Mouse (Mus musculus) right cerebral cortex, adult 2 months (tissue): ENCODE results near the gene Scube1.

ENCODE experiments used
- DNase-seq, 2 experiments: peaks; one replicate each; pipeline ENCODE4 v3.0.0; 2021 to 2022; ENCODE audit warnings: low spot score in 2 of 2

Gene Scube1

DNA sequence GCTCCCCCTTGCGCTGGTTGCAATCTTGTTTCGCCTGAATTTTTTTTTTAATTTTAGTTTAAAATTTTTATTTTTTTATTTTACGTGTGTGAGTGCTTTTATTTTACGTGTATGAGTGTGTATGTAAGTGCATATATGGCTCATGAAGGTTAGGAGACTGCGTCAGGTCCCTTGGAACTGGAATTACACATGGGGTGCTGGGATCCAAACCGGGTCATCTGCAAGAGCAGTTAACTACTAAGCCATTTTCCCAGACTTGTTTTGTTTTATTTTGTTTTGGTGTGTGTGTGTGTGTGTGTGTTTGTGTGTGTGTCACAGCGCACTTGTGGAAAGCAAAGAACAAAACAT lies 129.5 kb downstream of the Scube1 start:
- DNase-seq: peak in 1 of 2 experiments; percentile 27

DNA sequence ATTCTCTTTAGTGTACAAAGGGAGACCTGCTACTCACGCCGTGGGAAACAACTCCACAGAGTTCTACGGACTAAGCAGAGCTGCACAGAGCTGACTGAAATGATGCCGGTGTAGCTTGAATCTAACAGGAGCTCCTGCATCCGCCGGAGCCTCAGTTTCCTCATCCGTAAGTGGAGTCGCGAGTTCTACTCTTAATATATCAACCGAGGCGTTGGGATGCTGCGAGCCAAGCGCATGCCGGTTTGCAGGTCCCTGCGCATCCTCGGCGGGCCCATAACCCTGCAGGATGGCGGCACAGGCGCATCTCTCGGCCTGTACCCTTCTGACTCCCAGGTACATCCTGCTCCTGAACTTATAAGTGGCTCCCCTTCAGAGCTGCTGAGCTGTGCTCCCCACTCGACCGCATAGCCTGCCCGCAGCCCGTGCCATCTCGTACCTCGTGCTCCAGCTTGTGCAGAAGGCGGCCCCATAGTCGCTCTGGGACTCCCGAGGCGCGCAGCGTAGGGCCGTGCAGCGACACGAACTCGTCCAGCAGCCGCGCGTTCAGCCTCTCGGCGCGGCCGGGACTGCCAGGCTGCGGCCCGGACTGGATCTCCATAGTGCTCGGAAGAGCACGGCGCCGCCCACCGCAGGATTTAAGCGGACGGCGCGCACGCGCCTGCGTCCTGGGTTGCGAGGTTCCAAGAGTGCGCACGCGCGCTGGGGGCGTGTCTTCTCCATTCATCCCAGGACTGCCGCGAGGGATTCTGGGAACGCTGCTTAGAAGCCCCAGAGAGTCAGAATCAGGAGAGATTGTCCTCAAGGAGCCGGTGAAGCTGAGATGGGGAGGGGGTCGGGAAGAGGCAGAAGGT lies 130.1 kb downstream of the Scube1 start, which contains the start of gene Ttll12:
Gene Ttll12 (minus strand): TSS at position 645 of the 851 bp plus-strand sequence.
- DNase-seq: peak; percentile 97 to 98

DNA sequence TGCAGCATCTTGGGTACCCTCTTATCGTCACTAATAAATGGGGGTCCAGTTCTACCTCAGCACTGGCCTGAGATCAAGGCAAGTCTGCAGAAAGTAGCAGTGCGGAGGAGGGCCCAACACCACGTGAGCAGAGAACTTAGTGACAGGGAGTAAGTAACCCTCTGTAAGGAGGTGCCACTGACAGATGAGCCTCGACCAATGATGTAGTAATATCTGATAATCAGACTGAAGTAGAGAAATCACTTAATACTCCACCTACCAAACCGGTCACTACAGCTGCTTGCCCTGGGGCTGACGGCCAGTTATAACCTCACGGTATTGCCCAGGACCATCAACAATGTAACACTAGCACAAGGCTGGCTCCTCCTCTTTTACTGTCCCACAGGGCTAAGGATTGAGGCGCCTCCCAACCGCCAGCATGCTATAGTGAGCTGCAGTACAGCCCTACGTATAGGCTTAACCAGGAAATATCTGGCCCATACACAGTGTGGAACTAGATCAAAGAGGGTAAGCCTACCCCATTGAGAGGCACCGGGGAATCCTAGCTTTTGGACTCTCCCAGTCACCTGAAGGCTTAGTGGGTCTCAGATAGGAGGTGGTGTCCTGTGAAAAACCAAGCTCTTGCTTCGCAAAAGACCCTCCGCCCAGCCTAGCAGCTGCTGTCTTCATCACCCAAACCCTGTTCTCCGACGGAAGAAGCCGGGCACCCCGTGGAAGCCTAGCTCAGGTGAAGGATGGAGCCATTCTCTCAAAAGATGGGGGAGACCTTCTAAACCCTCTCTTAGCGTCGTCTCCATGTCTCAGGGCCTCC lies 130.9 kb downstream of the Scube1 start:
- no peak for DNase-seq

DNA sequence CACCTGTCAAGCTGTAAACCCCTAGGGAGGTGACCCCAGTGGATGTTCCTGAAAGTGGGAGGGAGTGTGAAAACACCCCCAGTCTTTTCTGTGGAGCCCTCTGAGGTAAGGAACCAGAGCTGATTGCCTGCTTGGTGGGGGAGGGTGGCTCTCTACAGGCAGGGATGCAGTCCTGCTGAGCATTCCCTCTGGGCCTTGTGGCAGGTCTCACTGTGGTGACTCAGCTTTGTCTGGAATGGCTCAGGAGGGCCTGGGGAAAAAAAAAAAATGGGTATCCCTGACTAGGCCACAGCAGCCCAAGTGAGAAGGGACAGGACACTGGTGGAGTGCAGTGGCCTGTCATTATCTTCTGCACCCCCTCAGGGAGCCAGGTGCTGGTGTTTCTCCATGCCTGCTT lies 131.6 kb downstream of the Scube1 start:
- DNase-seq: no peak

DNA sequence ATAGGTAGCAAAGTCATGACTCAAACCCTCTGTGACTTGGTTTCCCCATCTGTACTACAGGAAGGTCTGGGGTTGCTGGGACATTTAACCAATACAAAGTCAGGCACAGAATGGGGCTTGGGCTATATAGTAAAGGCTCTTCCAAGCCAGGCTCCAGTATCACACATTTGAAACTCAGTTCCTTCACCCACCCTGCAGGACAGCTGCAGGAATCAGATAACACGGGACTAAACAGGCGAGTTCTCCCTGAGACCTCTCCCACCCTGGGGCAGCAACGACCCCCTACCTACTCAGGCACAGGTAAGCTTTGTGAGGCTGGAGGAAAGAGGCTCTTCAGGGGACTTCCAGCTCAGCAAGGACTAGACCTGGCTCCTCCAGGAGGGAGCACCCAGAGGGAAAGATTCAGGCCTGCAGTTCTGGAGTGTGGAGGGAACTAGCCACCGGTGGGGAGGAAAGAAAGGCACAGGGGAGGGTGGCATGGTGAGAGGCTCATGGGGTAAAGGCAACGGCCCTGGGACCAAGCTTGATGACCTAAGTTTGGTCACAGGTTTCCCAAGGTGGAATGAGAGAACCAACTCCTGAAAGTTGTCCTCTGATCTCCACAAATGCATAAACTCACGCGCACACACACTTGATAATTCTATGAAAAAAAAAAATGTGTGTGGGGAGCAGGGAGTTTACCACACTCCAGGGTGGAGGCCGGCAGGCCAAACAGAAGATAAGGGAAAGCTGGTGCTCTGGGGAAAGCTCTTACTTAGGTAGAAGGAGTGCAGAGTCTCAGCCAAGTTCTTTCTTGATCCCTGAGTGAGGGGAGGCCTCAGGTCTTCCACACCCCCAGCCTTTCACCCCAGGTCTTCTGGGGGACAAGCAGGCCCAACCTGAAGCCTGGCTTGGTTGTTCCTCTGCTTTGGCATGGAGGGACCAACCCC lies 132.3 kb downstream of the Scube1 start:
- no peak for DNase-seq

DNA sequence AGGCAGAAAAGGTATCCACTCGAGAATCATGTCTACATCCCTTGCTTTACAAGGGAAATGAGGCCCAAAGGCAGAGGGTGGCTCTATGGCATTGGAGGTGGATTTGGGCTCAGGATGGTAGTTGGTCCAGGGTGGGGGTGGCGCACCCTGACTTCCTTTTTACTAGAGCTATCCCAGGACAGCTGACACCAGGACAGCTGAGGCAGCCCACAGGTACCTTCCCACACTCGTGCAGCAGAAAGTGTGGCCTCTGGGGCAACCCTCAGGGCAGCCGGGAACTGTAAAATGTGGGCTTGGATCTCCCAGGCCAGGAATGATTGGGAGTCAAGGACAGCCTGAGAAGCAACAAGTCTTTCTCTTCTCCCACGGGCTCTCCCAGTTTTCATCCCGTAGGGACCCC lies 133.1 kb downstream of the Scube1 start:
- no peak for DNase-seq

DNA sequence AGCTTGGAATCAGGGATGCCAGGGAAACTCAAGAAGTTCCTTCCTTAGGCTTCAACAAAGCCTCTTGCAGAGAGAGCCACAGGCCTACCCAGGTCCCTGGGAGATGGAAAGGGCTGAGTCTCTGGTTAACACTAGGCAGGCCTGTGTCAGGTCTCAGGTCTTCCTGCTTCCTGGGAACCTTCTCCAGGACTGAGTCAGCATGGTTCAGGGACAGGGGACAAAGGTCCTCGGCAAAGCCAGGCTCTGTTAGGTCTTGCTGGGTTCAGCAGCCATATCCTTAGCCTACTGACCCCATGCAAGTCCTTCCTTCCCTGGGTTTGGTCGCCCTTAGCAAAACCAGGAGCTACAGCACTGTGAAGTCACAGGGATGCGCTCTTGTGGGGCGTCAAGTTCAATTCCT lies 134.0 kb downstream of the Scube1 start:
- DNase-seq: no peak

DNA sequence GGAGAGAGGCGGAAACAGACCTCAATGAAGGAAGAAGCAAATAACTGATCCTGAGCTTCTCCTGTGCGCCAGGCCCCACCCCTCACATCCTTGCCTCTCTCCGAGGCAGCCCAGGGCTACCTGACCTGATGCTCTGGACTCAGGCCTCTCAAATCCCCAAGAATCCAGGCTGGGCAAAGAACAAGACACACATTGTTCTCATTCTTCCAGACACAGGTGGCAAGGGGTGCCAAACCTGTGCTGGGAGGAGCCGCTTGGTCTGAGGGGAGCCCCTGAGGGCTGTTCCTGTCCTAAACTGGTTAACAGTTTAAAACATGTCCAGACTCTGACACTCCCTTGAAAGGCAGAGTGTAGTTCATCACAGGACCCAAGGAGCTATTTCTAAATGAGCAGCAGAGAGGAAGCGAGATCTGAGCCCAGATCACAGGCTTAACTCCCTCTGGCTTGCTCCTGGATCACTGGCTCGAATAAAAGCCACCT lies 140.0 kb downstream of the Scube1 start:
- no peak for DNase-seq

DNA sequence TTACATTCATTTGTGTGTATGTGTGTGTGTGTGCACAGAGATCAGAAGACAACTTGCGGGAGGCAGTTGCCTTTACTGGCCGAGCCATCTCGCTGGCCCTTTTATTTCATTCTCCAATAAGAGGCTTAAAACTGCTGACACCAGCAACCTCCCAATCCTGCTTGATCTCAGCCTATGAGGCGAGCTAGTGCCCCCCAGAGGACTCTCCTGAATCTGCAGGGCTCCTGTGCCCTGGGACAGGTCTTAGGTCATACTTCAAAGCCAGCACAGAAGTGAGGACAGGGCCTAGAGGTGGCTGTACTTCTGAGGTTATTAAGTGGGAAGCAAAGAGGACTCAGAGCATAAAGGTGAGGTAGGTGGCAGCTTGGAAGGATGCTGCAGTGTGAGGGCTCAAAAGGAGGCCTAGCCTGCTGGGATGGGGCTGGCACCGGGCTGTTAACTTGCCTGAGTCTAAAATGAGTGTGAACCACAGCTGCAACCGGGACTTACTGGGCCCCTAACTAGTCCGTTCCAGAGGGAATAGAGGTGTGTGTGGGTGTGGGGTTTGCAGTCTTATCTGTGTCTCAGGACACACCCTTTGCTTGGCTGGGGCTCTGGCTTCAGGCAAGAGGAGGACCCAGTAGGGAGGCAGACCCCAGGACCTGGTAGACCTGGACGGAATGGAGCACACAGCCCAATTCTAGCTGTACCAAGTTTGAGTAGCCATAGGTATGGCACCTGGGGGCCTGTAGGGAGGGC lies 141.2 kb downstream of the Scube1 start:
- DNase-seq: no peak

DNA sequence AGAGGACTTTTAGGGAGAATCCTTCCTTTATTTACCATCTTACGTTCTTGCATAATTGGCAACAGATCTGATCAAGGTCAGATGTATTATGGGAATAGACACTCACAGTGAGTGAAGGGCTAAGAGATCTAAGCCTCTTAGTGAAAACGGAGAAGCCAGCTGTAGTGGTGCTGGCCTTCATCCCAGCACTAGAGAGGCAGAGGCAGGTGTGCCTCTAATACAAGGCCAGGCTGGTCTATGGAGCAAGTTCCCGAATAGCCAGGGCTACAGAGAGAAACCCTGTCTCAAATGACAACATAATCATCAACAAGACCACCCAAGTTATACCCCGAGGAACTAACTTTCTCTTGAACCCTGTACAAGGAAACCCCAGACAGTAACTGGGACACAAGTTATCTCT lies 141.9 kb downstream of the Scube1 start:
- no peak for DNase-seq

DNA sequence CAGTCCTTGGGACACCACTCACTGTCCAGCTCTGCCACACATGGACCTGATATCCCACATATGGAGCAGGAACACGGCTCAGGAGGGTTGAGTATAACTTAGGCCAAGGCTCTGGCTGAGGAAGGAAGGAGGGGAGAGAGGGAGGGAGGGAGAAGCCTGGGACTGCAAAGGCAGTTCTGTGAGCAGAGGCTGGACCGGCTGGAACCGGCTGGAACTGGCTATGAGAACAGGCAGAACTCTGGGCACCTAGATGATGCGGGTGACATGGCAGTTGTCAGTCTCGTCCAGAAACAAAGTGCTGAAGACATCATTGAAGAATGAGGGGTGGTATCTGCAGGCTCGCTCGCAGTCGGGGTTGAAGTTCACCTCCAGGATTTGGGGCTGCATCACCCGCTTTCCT lies 148.2 kb downstream of the Scube1 start:
- no peak for DNase-seq

DNA sequence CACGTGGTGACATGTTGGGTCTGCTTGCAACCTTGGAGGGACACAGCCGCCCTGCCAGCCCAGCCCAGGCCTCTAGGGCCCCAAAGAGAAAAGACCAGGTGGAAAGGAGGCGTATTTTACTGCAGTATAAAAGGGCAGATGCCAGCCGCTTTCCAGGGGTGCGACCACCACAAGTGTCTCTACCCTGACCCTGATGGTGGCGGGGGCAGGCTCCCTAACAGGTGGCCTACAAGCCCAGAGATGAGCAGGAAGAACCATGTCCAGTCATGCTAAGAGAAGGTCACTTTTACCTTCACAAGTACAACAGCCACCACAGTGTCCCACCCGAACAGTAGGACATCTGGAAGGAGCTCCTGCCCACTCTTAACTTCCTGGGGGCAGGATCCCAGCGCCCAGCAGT lies 149.3 kb downstream of the Scube1 start:
- no peak for DNase-seq

DNA sequence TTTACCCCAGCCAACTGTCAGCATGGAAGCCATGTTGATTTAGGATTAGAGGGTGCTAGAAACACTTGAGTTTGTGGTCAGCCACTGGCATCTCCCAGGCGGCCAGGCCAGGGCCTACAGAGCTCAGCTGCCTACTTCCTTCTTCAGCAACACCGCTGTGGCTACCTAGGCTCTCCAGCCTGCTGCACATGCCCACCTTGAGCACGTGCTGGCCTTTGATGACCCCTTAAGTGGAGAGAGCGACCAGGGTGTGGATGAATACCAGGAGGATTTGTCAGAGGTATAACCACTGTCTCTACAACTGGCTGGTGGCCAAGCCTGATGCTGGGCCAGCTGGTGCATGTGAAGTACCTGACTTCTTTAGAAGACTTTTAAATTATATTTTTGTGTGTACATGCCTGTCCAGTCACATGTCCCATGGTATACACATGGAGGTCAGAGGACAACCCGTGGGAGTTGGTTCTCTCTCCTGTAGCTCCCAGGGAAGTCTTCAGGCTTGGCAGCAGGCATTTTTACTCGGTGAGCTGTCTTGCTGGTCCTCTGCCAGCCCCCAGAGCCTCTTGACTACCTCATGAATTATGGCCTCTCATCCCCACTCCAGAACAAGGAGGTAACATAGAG lies 150.0 kb downstream of the Scube1 start:
- DNase-seq: no peak

DNA sequence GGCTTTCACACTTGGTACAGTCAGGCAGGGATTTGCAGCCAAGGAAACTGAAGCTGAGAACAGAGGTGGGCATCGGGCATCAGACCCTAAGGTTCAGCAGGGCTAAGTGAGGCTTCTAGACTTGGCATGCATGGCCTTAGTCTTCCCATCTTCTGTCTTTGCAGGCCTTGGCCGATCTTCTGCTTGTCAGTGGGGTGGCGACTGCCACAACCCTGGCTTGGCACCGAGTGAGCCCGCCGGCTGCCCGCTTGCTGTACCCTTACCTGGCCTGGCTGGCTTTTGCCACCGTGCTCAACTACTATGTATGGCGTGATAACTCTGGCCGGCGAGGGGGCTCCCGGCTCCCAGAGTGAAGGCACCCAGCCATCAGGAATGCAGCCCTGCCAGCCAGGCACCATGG lies 151.2 kb downstream of the Scube1 start:
- no peak for DNase-seq

DNA sequence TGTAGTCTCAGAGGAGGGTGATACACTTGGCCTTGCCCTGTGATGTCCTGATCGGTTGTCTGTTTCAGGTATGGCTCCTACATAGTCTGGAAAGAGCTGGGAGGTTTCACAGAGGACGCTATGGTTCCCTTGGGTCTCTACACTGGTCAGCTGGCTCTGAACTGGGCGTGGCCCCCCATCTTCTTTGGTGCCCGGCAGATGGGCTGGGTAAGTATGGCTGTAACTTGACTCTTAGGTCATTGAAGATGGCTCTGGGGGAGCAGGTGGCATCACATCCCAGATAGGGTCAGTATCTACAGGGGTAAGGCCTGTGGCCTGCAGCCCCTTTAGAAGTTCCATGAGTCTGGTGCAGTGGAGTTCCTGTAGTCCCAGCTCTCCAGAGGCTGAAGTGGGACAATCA lies 152.7 kb downstream of the Scube1 start:
- no peak for DNase-seq

DNA sequence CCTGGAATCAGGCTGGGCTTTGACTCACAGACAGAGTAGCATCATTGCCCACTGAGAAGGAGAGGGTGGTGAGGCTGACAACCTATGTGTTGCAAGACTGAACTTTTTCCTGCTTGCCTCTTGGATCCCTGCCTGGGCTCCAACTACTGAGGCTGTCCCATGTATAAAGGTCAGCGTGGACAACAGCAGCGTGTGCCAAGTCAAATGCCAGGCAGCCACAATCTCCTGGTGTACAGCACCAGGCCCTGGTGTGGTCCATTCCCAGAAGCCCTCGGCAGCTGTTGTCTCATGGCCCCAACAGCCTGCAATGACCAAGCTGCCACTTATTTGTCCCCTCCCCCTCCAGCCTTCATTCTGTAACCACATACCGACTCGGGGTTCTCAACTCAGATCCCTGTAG lies 153.2 kb downstream of the Scube1 start:
- no peak for DNase-seq

DNA sequence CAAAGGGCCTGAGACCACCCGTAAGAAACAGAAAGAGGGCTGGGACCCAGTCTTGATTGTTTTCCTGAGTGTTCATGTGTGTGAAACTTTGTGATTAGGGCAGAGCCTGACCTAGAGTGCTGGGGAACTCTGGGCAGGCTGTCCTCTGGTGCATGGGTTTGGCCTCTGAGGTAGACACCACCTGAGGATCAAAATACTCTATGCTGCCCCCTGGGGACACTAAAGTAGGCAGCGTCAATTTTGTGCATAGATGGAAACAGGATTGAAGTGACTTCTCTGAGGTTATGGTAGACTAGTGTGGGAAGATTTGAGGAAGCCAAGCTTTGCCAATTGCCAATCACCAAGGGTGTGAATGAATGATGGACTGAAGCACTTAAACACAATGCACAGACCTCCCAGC lies 154.2 kb downstream of the Scube1 start:
- no peak for DNase-seq

DNA sequence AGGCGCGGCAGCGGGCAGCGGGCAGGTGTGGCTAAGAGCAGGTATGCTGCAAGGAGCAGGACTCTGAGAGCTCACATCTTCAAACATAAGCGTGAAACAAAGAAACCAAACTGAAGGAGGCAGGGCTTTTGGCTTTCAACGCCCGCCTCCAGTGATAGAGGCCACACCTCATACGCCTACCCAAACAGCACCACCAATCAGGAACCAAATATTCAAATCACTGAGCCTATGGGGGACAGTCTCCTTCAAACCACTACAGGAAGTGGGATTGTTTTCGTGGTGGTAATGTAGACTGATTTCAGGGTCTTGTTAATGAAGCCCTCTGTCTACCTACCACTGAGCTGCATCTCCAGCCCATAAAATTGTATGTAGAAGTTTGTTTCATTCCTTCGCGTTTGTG lies 155.1 kb downstream of the Scube1 start:
- DNase-seq: no peak

DNA sequence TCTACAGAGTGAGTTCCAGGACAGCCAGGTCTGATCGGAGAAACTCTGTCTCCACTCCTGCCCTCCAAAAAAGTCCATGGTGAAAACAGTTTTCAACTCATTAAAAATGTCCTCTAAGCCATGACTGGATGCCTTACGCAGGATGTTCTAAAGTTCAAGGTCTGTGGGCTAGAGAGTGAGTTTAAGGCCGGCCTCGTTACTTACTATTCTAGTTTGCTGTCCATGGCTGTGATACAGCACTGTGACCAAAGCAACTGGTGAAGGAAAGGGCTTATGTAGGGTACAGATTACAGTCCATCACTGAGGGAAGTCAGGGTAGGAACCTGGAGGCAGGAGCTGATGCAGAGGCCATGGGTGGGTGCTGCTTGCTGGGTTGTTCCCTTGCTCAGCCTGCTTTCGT lies 156.3 kb downstream of the Scube1 start:
- DNase-seq: no peak

DNA sequence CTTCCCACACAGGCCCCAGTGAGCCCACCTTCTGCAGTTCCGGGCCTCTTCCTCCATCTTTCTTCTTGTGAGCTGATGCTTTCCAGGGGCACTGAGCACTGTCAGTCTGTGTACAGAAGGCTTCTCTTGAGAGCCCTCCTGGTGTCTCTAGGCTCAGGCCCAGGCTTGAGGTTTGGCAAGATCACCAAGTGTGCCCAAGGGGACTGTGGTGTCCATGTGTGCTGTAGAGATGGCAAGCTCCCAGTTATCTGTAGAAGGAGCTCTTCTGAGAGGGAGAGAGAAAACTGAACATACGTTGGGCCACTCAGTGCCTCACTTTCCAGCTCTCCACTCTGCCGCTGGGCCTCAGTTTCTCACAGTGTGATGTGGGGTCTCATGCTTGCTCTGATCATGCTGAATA lies 157.1 kb downstream of the Scube1 start:
- no peak for DNase-seq

DNA sequence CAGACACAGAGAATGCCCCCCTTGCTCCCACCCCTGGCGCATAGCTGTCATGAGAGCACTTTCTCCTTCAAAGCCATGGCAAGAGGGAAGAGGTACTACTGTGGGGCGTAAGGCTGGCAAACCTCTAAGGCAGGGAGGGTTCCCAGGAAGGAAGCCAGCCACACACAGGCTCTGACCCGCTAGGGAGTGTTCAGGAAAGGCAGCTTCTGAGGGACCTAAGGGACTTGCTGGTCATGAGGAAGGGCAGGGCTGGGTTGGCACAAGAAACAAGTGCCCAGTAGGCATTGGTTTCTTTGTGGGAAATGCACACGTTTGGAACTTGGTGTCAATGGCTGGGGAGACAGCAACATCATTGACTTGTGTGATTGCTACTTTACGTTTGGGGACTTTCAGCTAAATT lies 158.8 kb downstream of the Scube1 start:
- DNase-seq: no peak
